Mouse (Mus musculus): ENCODE measurements around the gene Ddx54. TPM values are rescaled to one million over a fixed set of nuclear protein-coding genes. Genes with fewer than 3 reads are reported as not detected.

The Ddx54 gene
- total and polyA plus RNA-seq, 2 experiments from 2014 or later, result 18.2 to 23.0 TPM

GRCm38 (mm10) chr5:120674229-120675145 is 61.9 kb downstream of the Ddx54 start:
- DNase-seq (ENCODE audit: low spot score) (no peak), ATAC-seq (ENCODE audit: insufficient read depth, low read depth) (no peak)
- peaks cover 9% of the 10 kb centered on the region; the same call in 1 of the 2 replicates for H3K27me3 ChIP-seq (ENCODE audit: control insufficient read depth, insufficient read depth, low read length)
- WGBS, result 33% methylated on average over 21 of the region's 21 CpGs
- no peak overlapping the region for H3K4me2 ChIP-seq (ENCODE audit: low read depth, low read length)
- H3K9me3 ChIP-seq (replicated peaks; ENCODE audit: control insufficient read depth, low read length), result no peaks in the 10 kb centered on the region
- no peaks in the 10 kb centered on the region for H3K36me3 ChIP-seq (replicated peaks; ENCODE audit: control insufficient read depth, insufficient read depth, low read length)
- H3K9ac ChIP-seq (replicated peaks; ENCODE audit: low read depth, low read length), result no peak overlapping the region
- no peak overlapping the region for H3K27ac ChIP-seq (ENCODE audit: low read depth)
- no peaks in the 10 kb centered on the region for H3K4me1 ChIP-seq (ENCODE audit: control insufficient read depth, insufficient read depth)
- TF ChIP-seq CTCF (IDR thresholded peaks at IDR 0.05; ENCODE audit: low read depth) (no peak), EP300 (IDR thresholded peaks at IDR 0.05; ENCODE audit: low read depth) (no peak)
- H3K4me3 ChIP-seq (ENCODE audit: low read depth, low read length), result no peak overlapping the region

GRCm38 (mm10) chr5:120677516-120677915 is 65.0 kb downstream of the Ddx54 start:
- Histone ChIP-seq H3K9ac (replicated peaks; ENCODE audit: low read depth, low read length) (no peak overlapping the region), H3K4me3 (ENCODE audit: low read depth, low read length) (no peak overlapping the region)
- TF ChIP-seq CTCF (IDR thresholded peaks at IDR 0.05; ENCODE audit: low read depth) (no peak), EP300 (IDR thresholded peaks at IDR 0.05; ENCODE audit: low read depth) (no peak)

More at GRCm38 (mm10) chr5:120677516-120677915, 65.0 kb downstream of the Ddx54 start:
- Histone ChIP-seq H3K27me3 (ENCODE audit: control insufficient read depth, insufficient read depth, low read length) (peaks cover 30% of the 10 kb centered on the region), H3K36me3 (replicated peaks; ENCODE audit: control insufficient read depth, insufficient read depth, low read length) (no peaks in the 10 kb centered on the region), H3K9me3 (replicated peaks; ENCODE audit: control insufficient read depth, low read length) (no peaks in the 10 kb centered on the region), H3K4me2 (ENCODE audit: low read depth, low read length) (no peak overlapping the region), H3K4me1 (ENCODE audit: control insufficient read depth, insufficient read depth) (no peaks in the 10 kb centered on the region), H3K27ac (ENCODE audit: low read depth) (no peak overlapping the region)
- ATAC-seq (ENCODE audit: insufficient read depth, low read depth), result no peak
- WGBS, result 22% methylated on average over 2 of the region's 2 CpGs
- DNase-seq (ENCODE audit: low spot score), result no peak

Other genes starting within 250 kb of the Ddx54 start
- gene Lhx5, start 181.0 kb upstream of the Ddx54 start, total RNA-seq (2014; rRNA removed; ENCODE audit: low replicate concordance), result not detected in 2 replicates
- not detected in 2 replicates for gene Lhx5, start 181.0 kb upstream of the Ddx54 start, polyA plus RNA-seq (2015; fragmentation: Nextera tagmentation; extraction: Ambion mirVana)
- 17.0 and 30.3 TPM in 2 replicates for gene Sdsl, start 139.9 kb upstream of the Ddx54 start, total RNA-seq (2014; rRNA removed; ENCODE audit: low replicate concordance)
- gene Sdsl, start 139.9 kb upstream of the Ddx54 start, polyA plus RNA-seq (2015; fragmentation: Nextera tagmentation; extraction: Ambion mirVana), result 20.7 TPM in 2 replicates
- gene Sds, start 136.2 kb upstream of the Ddx54 start, total RNA-seq (2014; rRNA removed; ENCODE audit: low replicate concordance), result not detected in 2 replicates
- gene Sds, start 136.2 kb upstream of the Ddx54 start, polyA plus RNA-seq (2015; fragmentation: Nextera tagmentation; extraction: Ambion mirVana), result not detected in 2 replicates
- 38.1 and 38.3 TPM in 2 replicates for gene Plbd2, start 109.1 kb upstream of the Ddx54 start, total RNA-seq (2014; rRNA removed; ENCODE audit: low replicate concordance)
- 43.9 and 47.2 TPM in 2 replicates for gene Plbd2, start 109.1 kb upstream of the Ddx54 start, polyA plus RNA-seq (2015; fragmentation: Nextera tagmentation; extraction: Ambion mirVana)
- 4.2 and 16.0 TPM in 2 replicates for gene Slc8b1, start 101.6 kb upstream of the Ddx54 start, total RNA-seq (2014; rRNA removed; ENCODE audit: low replicate concordance)
- 3.4 and 3.6 TPM in 2 replicates for gene Slc8b1, start 101.6 kb upstream of the Ddx54 start, polyA plus RNA-seq (2015; fragmentation: Nextera tagmentation; extraction: Ambion mirVana)
- 15.8 and 27.6 TPM in 2 replicates for gene Tpcn1, start 24.1 kb upstream of the Ddx54 start, total RNA-seq (2014; rRNA removed; ENCODE audit: low replicate concordance)
- 11.5 and 11.7 TPM in 2 replicates for gene Tpcn1, start 24.1 kb upstream of the Ddx54 start, polyA plus RNA-seq (2015; fragmentation: Nextera tagmentation; extraction: Ambion mirVana)
- gene Iqcd, start 23.7 kb upstream of the Ddx54 start, total RNA-seq (2014; rRNA removed; ENCODE audit: low replicate concordance), result not detected in 2 replicates
- gene Iqcd, start 23.7 kb upstream of the Ddx54 start, polyA plus RNA-seq (2015; fragmentation: Nextera tagmentation; extraction: Ambion mirVana), result 0.14 and 0.18 TPM in 2 replicates
- 20.2 and 24.5 TPM in 2 replicates for gene Rita1, start 150 bp upstream of the Ddx54 start, total RNA-seq (2014; rRNA removed; ENCODE audit: low replicate concordance)
- gene Rita1, start 150 bp upstream of the Ddx54 start, polyA plus RNA-seq (2015; fragmentation: Nextera tagmentation; extraction: Ambion mirVana), result 15.7 and 16.3 TPM in 2 replicates
- not detected in 2 replicates for gene Cfap73, start 21.5 kb downstream of the Ddx54 start, total RNA-seq (2014; rRNA removed; ENCODE audit: low replicate concordance)
- gene Cfap73, start 21.5 kb downstream of the Ddx54 start, polyA plus RNA-seq (2015; fragmentation: Nextera tagmentation; extraction: Ambion mirVana), result not detected in 2 replicates
- gene Rasal1, start 36.1 kb downstream of the Ddx54 start, total RNA-seq (2014; rRNA removed; ENCODE audit: low replicate concordance), result not detected in 2 replicates
- 0.10 TPM in 1 of 2 replicates, not detected in the other for gene Rasal1, start 36.1 kb downstream of the Ddx54 start, polyA plus RNA-seq (2015; fragmentation: Nextera tagmentation; extraction: Ambion mirVana)
- 1.7 and 13.8 TPM in 2 replicates for gene Dtx1, start 99.2 kb downstream of the Ddx54 start, total RNA-seq (2014; rRNA removed; ENCODE audit: low replicate concordance)
- gene Dtx1, start 99.2 kb downstream of the Ddx54 start, polyA plus RNA-seq (2015; fragmentation: Nextera tagmentation; extraction: Ambion mirVana), result 0.30 and 0.48 TPM in 2 replicates
- 1.1 TPM in 1 of 2 replicates, not detected in the other for gene Oas2, start 137.1 kb downstream of the Ddx54 start, total RNA-seq (2014; rRNA removed; ENCODE audit: low replicate concordance)
- 0.15 and 0.25 TPM in 2 replicates for gene Oas2, start 137.1 kb downstream of the Ddx54 start, polyA plus RNA-seq (2015; fragmentation: Nextera tagmentation; extraction: Ambion mirVana)
- 0.80 and 1.6 TPM in 2 replicates for gene Oas3, start 164.9 kb downstream of the Ddx54 start, total RNA-seq (2014; rRNA removed; ENCODE audit: low replicate concordance)
- 0.18 and 0.26 TPM in 2 replicates for gene Oas3, start 164.9 kb downstream of the Ddx54 start, polyA plus RNA-seq (2015; fragmentation: Nextera tagmentation; extraction: Ambion mirVana)
- gene Oas1e, start 182.8 kb downstream of the Ddx54 start, total RNA-seq (2014; rRNA removed; ENCODE audit: low replicate concordance), result not detected in 2 replicates
- gene Oas1e, start 182.8 kb downstream of the Ddx54 start, polyA plus RNA-seq (2015; fragmentation: Nextera tagmentation; extraction: Ambion mirVana), result not detected in 2 replicates
- gene Oas1c, start 199.8 kb downstream of the Ddx54 start, total RNA-seq (2014; rRNA removed; ENCODE audit: low replicate concordance), result 0.34 and 1.6 TPM in 2 replicates
- gene Oas1c, start 199.8 kb downstream of the Ddx54 start, polyA plus RNA-seq (2015; fragmentation: Nextera tagmentation; extraction: Ambion mirVana), result 0.83 and 0.92 TPM in 2 replicates
- gene Oas1f, start 234.6 kb downstream of the Ddx54 start, total RNA-seq (2014; rRNA removed; ENCODE audit: low replicate concordance), result not detected in 2 replicates
- not detected in 2 replicates for gene Oas1f, start 234.6 kb downstream of the Ddx54 start, polyA plus RNA-seq (2015; fragmentation: Nextera tagmentation; extraction: Ambion mirVana)
- gene Oas1h, start 248.7 kb downstream of the Ddx54 start, total RNA-seq (2014; rRNA removed; ENCODE audit: low replicate concordance), result not detected in 2 replicates
- not detected in 2 replicates for gene Oas1h, start 248.7 kb downstream of the Ddx54 start, polyA plus RNA-seq (2015; fragmentation: Nextera tagmentation; extraction: Ambion mirVana)